Mouse (Mus musculus): ENCODE data around the gene Rin2. TPM values are rescaled to one million over a fixed set of nuclear protein-coding genes. Genes with fewer than 3 reads are reported as not detected.

The Rin2 gene
- 7.0 TPM for polyA plus RNA-seq (2017; shearing (Covaris generic))

DNA sequence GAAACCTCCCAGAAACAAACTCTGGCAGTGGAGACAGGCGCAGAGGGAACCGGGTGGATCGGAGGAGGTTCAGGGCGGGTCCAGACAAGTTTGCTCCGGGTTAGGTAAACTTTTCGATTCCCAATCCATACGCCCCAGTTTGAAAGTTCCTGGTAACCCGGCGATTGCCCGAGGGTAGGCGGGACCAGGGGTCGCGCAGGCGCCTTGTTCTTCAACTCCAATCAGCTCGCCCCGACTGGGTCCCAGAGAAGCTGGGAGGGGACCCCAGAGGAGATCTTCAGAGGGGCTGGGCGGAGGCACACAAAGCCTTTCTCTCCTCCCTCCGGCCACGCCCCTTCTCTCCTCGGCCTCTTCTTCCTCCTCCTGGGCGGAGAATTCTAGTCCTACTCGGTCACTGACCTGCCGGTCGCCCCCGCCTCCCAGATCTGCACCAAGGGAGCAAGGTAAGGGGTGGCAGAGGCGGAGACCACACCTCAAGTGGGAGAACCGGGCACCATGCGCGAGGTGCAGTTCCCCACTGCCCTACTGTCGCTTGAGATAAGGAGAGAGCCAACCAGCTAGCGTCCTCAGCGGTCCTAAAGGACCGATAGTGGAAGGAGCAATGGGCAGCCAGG, at the start of gene Rin2:
TSS of gene Rin2 (plus strand) at position 74 of the 614 bp plus-strand sequence.

DNA sequence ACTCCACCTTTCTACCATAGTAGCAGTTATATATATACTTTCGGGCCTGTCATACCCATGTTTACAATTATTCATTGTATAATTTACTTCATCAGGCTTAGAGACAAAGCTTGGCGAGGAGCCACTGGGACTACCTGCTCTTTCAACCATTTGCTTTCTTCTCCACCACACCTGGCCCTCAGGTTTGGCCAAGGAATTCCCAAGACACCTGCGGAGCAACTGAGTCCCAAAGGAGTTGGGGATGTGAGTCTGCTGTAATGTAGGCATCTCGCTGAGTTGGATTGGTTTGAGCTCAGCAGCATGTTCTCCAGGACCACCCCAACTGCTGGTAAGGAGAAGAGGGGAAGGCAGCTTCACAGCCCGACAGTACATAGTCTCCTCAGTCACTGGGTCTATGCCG, 226.8 kb downstream of the Rin2 start, which contains the start of gene Naa20:
TSS of gene Naa20 (plus strand) at position 239 of the 400 bp plus-strand sequence.

DNA sequence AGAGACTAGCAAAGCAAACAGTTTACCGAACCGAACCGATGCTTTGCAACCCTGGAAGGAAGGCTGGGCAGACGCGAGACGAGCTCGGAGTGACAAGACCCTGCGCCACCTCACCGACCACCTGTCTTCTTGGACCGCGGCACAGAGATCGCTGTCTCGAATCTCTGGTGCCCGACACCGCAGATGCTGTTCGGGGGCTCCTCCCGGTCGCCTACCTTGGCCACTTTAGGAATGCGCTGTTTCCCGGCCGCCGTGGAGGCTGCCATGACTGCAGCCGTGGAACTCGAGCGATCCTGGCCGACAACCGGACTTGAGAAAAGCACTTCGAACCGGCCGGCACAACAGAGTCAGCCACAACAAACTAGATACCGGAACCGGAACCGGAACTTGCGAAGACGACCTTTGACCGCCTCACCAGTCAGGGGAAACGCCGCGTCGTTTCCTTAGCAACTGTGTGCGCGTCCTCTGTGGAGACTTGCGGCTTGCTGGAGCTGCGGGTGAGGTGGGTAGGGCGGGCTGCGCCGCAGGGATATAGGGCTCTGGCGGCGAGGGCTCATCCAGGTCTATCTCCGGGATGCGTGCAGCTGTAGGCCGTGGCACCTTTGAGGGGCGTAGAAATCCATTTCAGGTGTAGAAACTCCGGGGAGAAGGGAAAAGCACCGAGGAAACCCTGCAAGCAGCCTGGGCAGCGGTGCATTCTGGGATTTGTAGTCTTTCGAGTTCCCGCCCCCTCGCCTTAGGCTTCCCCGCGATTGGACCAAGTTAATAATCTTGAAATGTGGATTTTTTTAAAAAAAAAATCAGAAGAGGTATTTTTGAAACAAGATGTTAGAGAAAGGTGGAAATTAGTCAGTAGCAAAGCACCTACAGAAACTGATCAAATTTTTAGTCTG, 259.6 kb downstream of the Rin2 start, which contains the start of the genes Cfap61 and Crnkl1:
TSS of gene Cfap61 (plus strand) at position 446 of the 893 bp plus-strand sequence.
TSS of gene Crnkl1 (minus strand) at position 676 of the 893 bp plus-strand sequence.

Other genes with a start within 250 kb of the Rin2 start
- 142 TPM for gene Naa20, start 226.9 kb downstream of the Rin2 start, polyA plus RNA-seq (2017; shearing (Covaris generic))